Mouse (Mus musculus) intestine, embryonic 14.5 days (tissue): ENCODE measurements at regions not wholly inside any gene's neighbourhood (a gene's known extent, or its start where the extent isn't known, plus 50 kb on each side); places are given as distances from the start of the nearest gene placed in this dataset.

Experiments used
- ATAC-seq: fragments of 200-750 bp; cut with Nextera tagmentation; replicated peaks from 2 replicates; pipeline ENCODE4 v1.8.0; 2017; ENCODE audit warnings: low read depth, moderate number of reproducible peaks, moderate TSS enrichment, moderate library complexity; ENCODE audit not compliant: low FRiP score, low TSS enrichment
- DNase-seq: peaks from one replicate; pipeline ENCODE4 v3.0.0-alpha.2; 2018; ENCODE audit warnings: low spot score
- H3K27ac ChIP-seq: fragments of 300-500 bp; sonication (generic); 2 replicates; pipeline ENCODE4 v1.5.1; 2014; ENCODE audit warnings: low read depth, mild to moderate bottlenecking, control low read depth
- H3K27me3 ChIP-seq: fragments of 300-500 bp; sonication (generic); replicated peaks from 2 replicates; pipeline ENCODE4 v1.6.1; 2014; ENCODE audit warnings: low read length, control low read depth; ENCODE audit not compliant: control insufficient read depth, insufficient read depth
- H3K36me3 ChIP-seq: fragments of 300-500 bp; sonication (generic); 2 replicates; pipeline ENCODE4 v1.6.1; 2014; ENCODE audit warnings: low read length, control low read depth; ENCODE audit not compliant: control insufficient read depth, insufficient read depth
- H3K4me1 ChIP-seq: fragments of 300-500 bp; sonication (generic); replicated peaks from 2 replicates; pipeline ENCODE4 v1.6.1; 2014; ENCODE audit warnings: low read length, control low read depth, mixed read lengths; ENCODE audit not compliant: control insufficient read depth, insufficient read depth
- H3K4me2 ChIP-seq: fragments of 300-500 bp; sonication (generic); 2 replicates; pipeline ENCODE4 v1.6.1; 2014; ENCODE audit warnings: low read length
- H3K4me3 ChIP-seq: fragments of 300-500 bp; sonication (generic); 2 replicates; pipeline ENCODE4 v1.5.1; 2014; ENCODE audit warnings: low read depth, low read length, control low read depth, mixed read lengths
- H3K9ac ChIP-seq: fragments of 300-500 bp; sonication (generic); 2 replicates; pipeline ENCODE4 v1.6.1; 2014; ENCODE audit warnings: mild to moderate bottlenecking, low read length
- H3K9me3 ChIP-seq: fragments of 300-500 bp; sonication (generic); 2 replicates; pipeline ENCODE4 v1.6.1; 2016; ENCODE audit warnings: low read length, control low read depth; ENCODE audit not compliant: control insufficient read depth
- WGBS: fragments of 180-500 bp; shearing (Covaris S2); extraction: QIAGEN DNeasy Blood & Tissue Kit; methylation state at CpG from one replicate; pipeline ENCODE4 v1.1.7; 2014; 5-methylcytosine and 5-hydroxymethylcytosine counted together

GRCm38 (mm10) chr1:19412345-19412744, 203.6 kb downstream of the Tfap2b start:
- no peak for ATAC-seq
- no peaks in the 10 kb centered on the region for H3K27me3 ChIP-seq
- 89% methylated on average over 4 of the region's 4 CpGs for WGBS

GRCm38 (mm10) chr1:19421116-19421515, 212.4 kb downstream of the Tfap2b start:
- no peak for ATAC-seq
- Histone ChIP-seq H3K4me3 (no peak overlapping the region), H3K4me1 (no peaks in the 10 kb centered on the region), H3K36me3 (no peaks in the 10 kb centered on the region), H3K9ac (no peak overlapping the region), H3K27me3 (no peaks in the 10 kb centered on the region), H3K9me3 (no peaks in the 10 kb centered on the region), H3K4me2 (no peak overlapping the region), H3K27ac (no peak overlapping the region)
- WGBS: 73% methylated on average over 1 of the region's 1 CpGs
- no peak for DNase-seq

More at GRCm38 (mm10) chr1:19412345-19412744, 203.6 kb downstream of the Tfap2b start:
- Histone ChIP-seq H3K36me3 (no peaks in the 10 kb centered on the region), H3K27ac (no peak overlapping the region), H3K4me2 (no peak overlapping the region), H3K9me3 (no peaks in the 10 kb centered on the region), H3K4me3 (no peak overlapping the region), H3K9ac (no peak overlapping the region), H3K4me1 (no peaks in the 10 kb centered on the region)
- DNase-seq: no peak

GRCm38 (mm10) chr1:19450786-19451185, 242.1 kb downstream of the Tfap2b start:
- 87% methylated on average over 5 of the region's 5 CpGs for WGBS
- Histone ChIP-seq H3K9ac (no peak overlapping the region), H3K9me3 (no peaks in the 10 kb centered on the region), H3K4me2 (no peak overlapping the region), H3K27me3 (no peaks in the 10 kb centered on the region), H3K4me3 (no peak overlapping the region), H3K36me3 (no peaks in the 10 kb centered on the region), H3K4me1 (no peaks in the 10 kb centered on the region), H3K27ac (no peak overlapping the region)
- DNase-seq (no peak), ATAC-seq (no peak)

- Histone ChIP-seq H3K36me3 (no peaks in the 10 kb centered on the region), H3K27ac (no peak overlapping the region), H3K9ac (no peak overlapping the region), H3K4me2 (0 out of 2 replicates have a peak overlapping the region, but pooled peaks have one; percentile 3), H3K4me1 (no peaks in the 10 kb centered on the region), H3K27me3 (no peaks in the 10 kb centered on the region), H3K9me3 (no peaks in the 10 kb centered on the region), H3K4me3 (no peak overlapping the region)
- ATAC-seq (no peak), DNase-seq (no peak)
- 39% methylated on average over 14 of the region's 14 CpGs for WGBS
Observed at GRCm38 (mm10) chr1:19458646-19459441, 250.1 kb downstream of the Tfap2b start.

GRCm38 (mm10) chr1:19459876-19460275, 251.2 kb downstream of the Tfap2b start:
- H3K4me1 ChIP-seq: no peaks in the 10 kb centered on the region
- no peak overlapping the region for H3K4me3 ChIP-seq
- H3K9ac ChIP-seq: no peak overlapping the region
- H3K27ac ChIP-seq: no peak overlapping the region
- no peaks in the 10 kb centered on the region for H3K27me3 ChIP-seq
- no peak overlapping the region for H3K4me2 ChIP-seq
- H3K9me3 ChIP-seq: no peaks in the 10 kb centered on the region
- WGBS: 56% methylated on average over 11 of the region's 11 CpGs
- DNase-seq: no peak
- no peaks in the 10 kb centered on the region for H3K36me3 ChIP-seq
- ATAC-seq: no peak

- WGBS: 48% methylated on average over 1 of the region's 1 CpGs
- ATAC-seq (no peak), DNase-seq (no peak)
- no peak overlapping the region for H3K27ac ChIP-seq
- H3K36me3 ChIP-seq: no peaks in the 10 kb centered on the region
- no peaks in the 10 kb centered on the region for H3K27me3 ChIP-seq
- no peaks in the 10 kb centered on the region for H3K4me1 ChIP-seq
- no peak overlapping the region for H3K4me3 ChIP-seq
- H3K9me3 ChIP-seq: no peaks in the 10 kb centered on the region
- H3K9ac ChIP-seq: no peak overlapping the region
- no peak overlapping the region for H3K4me2 ChIP-seq
Observed at GRCm38 (mm10) chr1:19473561-19473960, 264.8 kb downstream of the Tfap2b start.
